Mouse (Mus musculus): ENCODE data around the gene Adamts2. TPM values are rescaled to one million over a fixed set of nuclear protein-coding genes. Genes with fewer than 3 reads are reported as not detected.
A peak's percentile ranks its signal among the peaks of the same experiment; 100 is the strongest.

The Adamts2 gene
- polyA plus RNA-seq, 1 experiment from 2014 or later: 7.5 TPM

DNA sequence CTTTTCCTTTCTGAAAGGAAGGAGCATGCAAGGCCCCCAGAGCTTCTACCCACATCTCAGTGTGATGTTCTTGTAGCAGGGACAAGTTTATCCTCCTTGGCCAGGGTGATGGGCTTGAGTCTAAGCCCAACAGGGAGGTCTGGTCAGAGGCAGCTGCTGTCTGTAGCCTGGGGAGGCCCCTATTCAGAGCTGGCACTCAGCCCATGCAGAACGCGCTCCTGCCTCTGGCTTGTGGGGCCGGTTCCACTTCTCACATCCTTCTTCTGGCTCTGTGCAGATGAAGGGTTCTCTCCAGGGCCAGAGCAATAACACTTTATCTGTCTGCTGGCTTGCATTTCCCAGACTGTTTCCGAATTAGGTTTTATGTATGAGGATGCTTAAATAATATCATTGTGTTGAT lies 44.3 kb downstream of the Adamts2 start:
- H3K9me3 ChIP-seq (replicated peaks): peaks cover 7% of the 10 kb centered on the region
- no peaks in the 10 kb centered on the region for H3K4me1 ChIP-seq (replicated peaks)
- ATAC-seq (ENCODE audit: insufficient number of reproducible peaks, low FRiP score): no peak
- H3K27ac ChIP-seq (ENCODE audit: poor library complexity, severe bottlenecking): no peak overlapping the region
- no peaks in the 10 kb centered on the region for H3K36me3 ChIP-seq
- H3K4me2 ChIP-seq: no peak overlapping the region
- no peak overlapping the region for H3K4me3 ChIP-seq
- H3K9ac ChIP-seq: no peak overlapping the region
- WGBS: 56% methylated on average over 4 of the region's 4 CpGs
- no peaks in the 10 kb centered on the region for H3K27me3 ChIP-seq (replicated peaks)

DNA sequence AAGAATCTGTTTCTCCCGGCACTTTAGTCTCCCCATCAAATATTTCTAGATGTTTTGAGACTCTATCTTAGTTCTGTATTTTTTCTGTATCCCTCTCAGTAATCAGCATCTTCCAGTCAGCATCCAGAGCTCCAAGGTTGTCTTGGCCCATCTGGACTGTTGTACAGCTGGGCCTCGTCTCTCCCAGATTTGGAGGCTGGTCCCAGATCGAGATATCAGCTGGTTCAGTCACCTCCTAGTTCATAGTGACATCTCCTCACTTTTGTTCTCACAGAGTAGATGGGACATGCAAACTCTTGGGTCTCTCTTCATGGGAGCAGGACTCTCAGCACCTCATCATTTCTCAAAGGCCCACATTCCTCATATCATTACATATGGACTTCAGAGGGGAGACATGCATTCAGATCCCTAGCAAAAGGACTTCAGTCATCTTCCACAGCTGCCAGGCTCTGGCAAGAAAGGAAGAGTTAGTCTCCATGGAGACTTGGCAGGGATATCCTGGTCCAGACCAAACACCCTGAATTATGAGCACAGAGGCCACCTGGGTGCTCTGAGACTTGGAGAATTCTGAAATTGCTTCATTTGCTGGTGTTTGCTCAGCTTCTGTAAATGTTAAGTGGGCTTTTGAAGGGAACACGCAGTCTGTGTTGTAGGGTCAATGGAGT lies 46.4 kb downstream of the Adamts2 start:
- WGBS: 79% methylated on average over 4 of the region's 4 CpGs
- Histone ChIP-seq H3K9ac (no peak overlapping the region), H3K27me3 (replicated peaks) (no peaks in the 10 kb centered on the region), H3K36me3 (no peaks in the 10 kb centered on the region), H3K4me3 (no peak overlapping the region), H3K4me1 (replicated peaks) (no peaks in the 10 kb centered on the region), H3K9me3 (replicated peaks) (peaks cover 7% of the 10 kb centered on the region), H3K27ac (ENCODE audit: poor library complexity, severe bottlenecking) (no peak overlapping the region), H3K4me2 (no peak overlapping the region)
- no peak for ATAC-seq (ENCODE audit: insufficient number of reproducible peaks, low FRiP score)

DNA sequence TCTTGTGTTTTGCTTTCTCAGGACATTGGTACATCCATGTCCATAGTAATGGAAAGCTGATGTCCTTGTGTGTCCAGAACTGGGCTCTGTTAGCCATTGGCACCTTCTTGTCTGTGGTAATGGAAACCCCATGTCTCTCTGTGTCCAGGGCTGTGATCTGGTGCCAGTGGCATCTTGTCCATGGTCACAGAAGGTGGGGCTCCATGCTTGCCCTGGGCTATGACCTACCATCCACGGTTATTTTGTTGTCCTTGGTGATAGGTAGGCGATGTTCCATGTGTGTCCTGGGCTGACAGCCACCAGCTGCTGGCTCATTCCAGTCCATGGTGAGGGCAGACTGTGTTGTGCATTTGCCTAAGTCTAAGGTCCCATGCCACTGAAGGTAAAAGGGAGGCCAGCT lies 48.2 kb downstream of the Adamts2 start:
- no peak overlapping the region for H3K27ac ChIP-seq (ENCODE audit: poor library complexity, severe bottlenecking)
- no peak for ATAC-seq (ENCODE audit: insufficient number of reproducible peaks, low FRiP score)
- no peaks in the 10 kb centered on the region for H3K36me3 ChIP-seq
- no peaks in the 10 kb centered on the region for H3K27me3 ChIP-seq (replicated peaks)
- H3K9me3 ChIP-seq (replicated peaks): peaks cover 7% of the 10 kb centered on the region
- peaks cover 15% of the 10 kb centered on the region for H3K4me1 ChIP-seq (replicated peaks)
- H3K4me2 ChIP-seq: no peak overlapping the region
- WGBS: 69% methylated on average over 2 of the region's 2 CpGs
- H3K4me3 ChIP-seq: no peak overlapping the region
- H3K9ac ChIP-seq: no peak overlapping the region

DNA sequence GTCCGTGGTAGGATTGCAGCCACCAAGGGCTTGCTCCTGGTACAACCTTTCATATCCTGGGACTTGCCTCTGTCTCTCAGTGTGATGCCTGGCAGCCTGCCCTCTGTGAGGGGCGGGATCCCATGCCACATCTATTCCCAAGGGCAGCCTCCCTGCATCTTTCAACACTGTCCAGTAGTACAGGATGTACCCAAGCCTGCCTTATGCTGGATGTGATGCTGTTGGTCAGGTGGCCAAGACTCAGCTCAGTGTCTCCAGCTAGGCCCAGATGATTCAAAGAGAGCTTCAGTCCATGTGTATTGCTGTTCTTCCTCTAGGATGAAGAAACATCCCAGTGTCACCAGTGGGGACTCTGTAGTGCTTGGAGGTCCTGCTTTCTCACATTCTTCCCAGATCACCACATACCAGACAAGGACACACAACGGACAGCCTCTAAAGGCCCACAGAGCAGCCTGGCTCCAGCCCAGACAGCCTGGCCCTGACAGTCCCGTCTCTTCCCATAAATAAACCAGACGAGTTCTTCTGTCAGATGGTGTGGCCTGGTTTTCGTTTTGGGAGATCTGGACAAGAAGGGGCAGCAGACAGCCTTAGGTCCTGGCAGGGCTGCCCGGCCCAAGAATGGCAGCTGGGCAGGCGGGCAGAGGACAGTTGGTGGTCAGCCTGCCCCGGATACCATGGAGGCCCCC lies 52.0 kb downstream of the Adamts2 start:
- Histone ChIP-seq H3K4me3 (no peak overlapping the region), H3K36me3 (no peaks in the 10 kb centered on the region), H3K9ac (no peak overlapping the region), H3K4me1 (replicated peaks) (peaks cover 25% of the 10 kb centered on the region), H3K9me3 (replicated peaks) (no peaks in the 10 kb centered on the region), H3K4me2 (0 out of 2 replicates have a peak overlapping the region, but pooled peaks have one; percentile 10), H3K27ac (ENCODE audit: poor library complexity, severe bottlenecking) (peak overlapping the region; percentile 63), H3K27me3 (replicated peaks) (no peaks in the 10 kb centered on the region)
- 39% methylated on average over 9 of the region's 9 CpGs for WGBS
- no peak for ATAC-seq (ENCODE audit: insufficient number of reproducible peaks, low FRiP score)

DNA sequence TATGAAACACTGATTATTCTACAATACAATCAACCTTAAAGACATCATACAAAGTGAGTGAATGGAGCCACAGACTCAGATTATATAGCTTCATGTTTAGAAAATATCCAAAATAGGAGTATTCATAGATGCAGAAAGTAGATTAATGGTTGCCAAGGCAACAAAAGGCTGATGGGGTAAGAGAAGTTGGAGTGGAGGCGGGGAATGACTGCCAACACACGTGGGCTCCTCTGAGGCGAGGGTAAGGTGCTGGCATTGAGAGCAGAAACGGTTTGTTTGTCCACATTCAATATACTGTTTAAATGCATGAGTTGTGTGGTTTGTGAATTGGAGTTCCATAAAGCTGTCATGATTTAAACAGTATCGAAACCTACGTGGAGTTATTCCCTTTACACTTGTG lies 56.9 kb downstream of the Adamts2 start:
- H3K36me3 ChIP-seq: no peaks in the 10 kb centered on the region
- H3K4me2 ChIP-seq: no peak overlapping the region
- no peak overlapping the region for H3K9ac ChIP-seq
- no peaks in the 10 kb centered on the region for H3K9me3 ChIP-seq (replicated peaks)
- 85% methylated on average over 6 of the region's 6 CpGs for WGBS
- peaks cover 21% of the 10 kb centered on the region for H3K4me1 ChIP-seq (replicated peaks)
- no peaks in the 10 kb centered on the region for H3K27me3 ChIP-seq (replicated peaks)
- no peak for ATAC-seq (ENCODE audit: insufficient number of reproducible peaks, low FRiP score)
- no peak overlapping the region for H3K27ac ChIP-seq (ENCODE audit: poor library complexity, severe bottlenecking)
- H3K4me3 ChIP-seq: no peak overlapping the region

DNA sequence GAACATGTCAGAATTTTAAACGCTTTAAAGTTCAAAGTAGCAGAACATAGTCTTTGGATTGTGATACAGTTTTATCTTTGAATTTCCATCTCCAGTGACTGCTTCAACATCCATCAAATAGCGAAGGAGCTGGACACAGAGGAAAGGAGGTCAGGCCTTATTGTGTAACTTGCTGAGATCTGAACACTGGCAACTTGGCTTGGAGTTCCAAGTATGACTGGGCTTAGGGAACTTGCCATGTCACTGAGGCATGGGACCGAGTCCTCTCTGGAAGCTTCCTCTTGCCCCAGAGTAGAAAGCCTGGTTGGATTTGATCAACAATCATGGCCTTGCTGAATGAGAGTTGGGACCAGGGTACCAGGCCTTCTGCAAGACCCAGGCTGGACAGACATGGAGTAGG lies 60.3 kb downstream of the Adamts2 start:
- Histone ChIP-seq H3K4me1 (replicated peaks) (no peaks in the 10 kb centered on the region), H3K4me2 (no peak overlapping the region), H3K9ac (no peak overlapping the region), H3K27me3 (replicated peaks) (no peaks in the 10 kb centered on the region), H3K9me3 (replicated peaks) (no peaks in the 10 kb centered on the region), H3K4me3 (no peak overlapping the region), H3K36me3 (no peaks in the 10 kb centered on the region), H3K27ac (ENCODE audit: poor library complexity, severe bottlenecking) (no peak overlapping the region)
- WGBS: 79% methylated on average over 3 of the region's 3 CpGs
- ATAC-seq (ENCODE audit: insufficient number of reproducible peaks, low FRiP score): no peak

DNA sequence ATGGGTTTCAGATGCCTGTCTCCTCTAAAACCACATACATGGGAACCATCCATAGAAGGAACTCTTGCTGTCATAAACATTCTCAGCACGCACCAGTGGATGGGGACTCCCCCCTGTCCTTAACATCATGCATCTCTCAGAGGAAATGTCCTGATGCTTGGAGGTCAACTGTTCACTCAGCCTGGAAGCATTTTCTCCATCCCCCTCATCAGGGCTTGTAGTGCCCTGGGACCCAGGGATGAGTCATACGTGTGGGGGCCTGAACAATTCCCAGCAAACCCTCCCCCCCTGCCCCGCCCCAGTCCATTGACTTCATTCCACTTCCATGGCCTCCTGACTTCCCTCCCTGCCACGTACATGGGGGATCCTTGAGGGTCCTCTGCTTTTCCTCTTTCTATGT lies 62.9 kb downstream of the Adamts2 start:
- Histone ChIP-seq H3K27ac (ENCODE audit: poor library complexity, severe bottlenecking) (no peak overlapping the region), H3K36me3 (no peaks in the 10 kb centered on the region), H3K27me3 (replicated peaks) (no peaks in the 10 kb centered on the region), H3K4me2 (no peak overlapping the region), H3K4me1 (replicated peaks) (peaks cover 12% of the 10 kb centered on the region), H3K9me3 (replicated peaks) (no peaks in the 10 kb centered on the region), H3K9ac (no peak overlapping the region), H3K4me3 (no peak overlapping the region)
- no peak for ATAC-seq (ENCODE audit: insufficient number of reproducible peaks, low FRiP score)
- 74% methylated on average over 4 of the region's 4 CpGs for WGBS

DNA sequence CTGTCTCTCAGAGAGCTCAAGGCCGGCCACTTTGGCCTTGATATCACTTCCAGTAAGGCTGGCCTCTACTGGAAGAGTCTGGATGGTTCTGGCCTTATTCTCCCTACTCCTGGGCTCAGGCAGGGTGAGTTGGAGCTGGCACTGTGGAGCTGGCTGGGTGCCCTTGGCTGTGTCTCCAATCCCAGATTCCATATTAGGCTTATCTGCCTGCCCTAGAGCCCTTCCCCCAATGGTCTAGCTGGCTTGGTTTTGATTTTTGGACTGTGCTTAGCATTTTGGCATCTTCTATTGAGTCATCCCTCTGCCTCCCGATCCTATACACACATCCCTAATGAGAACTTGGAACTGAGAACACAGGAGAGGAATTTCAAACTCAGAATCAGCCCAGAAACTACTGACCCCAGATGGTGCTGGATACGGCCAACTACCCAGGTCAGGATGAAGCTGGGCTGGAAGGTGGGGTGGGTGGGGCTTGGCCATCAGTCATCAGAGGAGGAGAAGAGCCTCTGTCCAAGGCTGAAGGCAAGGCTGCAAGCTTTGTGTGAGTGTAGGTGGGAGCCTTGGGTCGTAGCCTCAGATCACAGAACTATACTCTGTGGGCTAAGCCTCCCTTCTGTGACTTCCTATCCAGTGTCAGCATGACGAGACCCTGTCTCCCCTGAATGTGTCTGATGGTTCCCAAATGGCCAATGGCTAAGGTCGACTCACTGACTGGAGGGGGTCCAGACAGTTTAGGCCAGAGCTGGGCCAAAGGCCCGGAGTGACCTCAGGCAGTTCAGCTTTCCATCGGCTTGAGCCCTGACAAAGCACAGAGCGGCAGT lies 67.9 kb downstream of the Adamts2 start:
- peak overlapping the region; percentile 31; the same call in 1 of the 2 replicates for H3K27ac ChIP-seq (ENCODE audit: poor library complexity, severe bottlenecking)
- H3K4me2 ChIP-seq: no peak overlapping the region
- peaks cover 36% of the 10 kb centered on the region for H3K4me1 ChIP-seq (replicated peaks)
- 71% methylated on average over 9 of the region's 9 CpGs for WGBS
- H3K4me3 ChIP-seq: no peak overlapping the region
- no peaks in the 10 kb centered on the region for H3K36me3 ChIP-seq
- peak; percentile 23; the same call in 1 of the 2 replicates for ATAC-seq (ENCODE audit: insufficient number of reproducible peaks, low FRiP score)
- H3K9me3 ChIP-seq (replicated peaks): no peaks in the 10 kb centered on the region
- no peaks in the 10 kb centered on the region for H3K27me3 ChIP-seq (replicated peaks)
- no peak overlapping the region; the same call in 1 of the 2 replicates for H3K9ac ChIP-seq

DNA sequence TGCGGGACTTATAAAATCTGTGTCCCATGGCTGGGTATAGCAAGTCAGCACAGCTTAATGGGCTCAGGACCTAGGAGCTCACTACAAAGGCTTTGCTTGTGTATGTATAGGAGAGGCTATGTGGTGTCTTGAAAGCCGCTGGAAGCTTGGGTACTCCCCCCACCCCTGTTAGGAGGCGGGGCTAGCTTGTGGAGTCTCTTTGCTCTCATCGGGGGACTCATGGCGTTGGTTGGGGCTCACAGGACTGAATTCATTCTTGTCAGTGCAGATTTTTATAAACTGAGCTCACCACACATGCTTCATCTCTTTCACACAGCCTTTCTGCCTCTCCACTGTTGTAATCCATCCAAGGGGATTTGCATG lies 68.5 kb downstream of the Adamts2 start:
- H3K9me3 ChIP-seq (replicated peaks): no peaks in the 10 kb centered on the region
- no peak overlapping the region for H3K9ac ChIP-seq
- H3K27me3 ChIP-seq (replicated peaks): no peaks in the 10 kb centered on the region
- no peak overlapping the region for H3K4me2 ChIP-seq
- no peak overlapping the region for H3K4me3 ChIP-seq
- 77% methylated on average over 5 of the region's 5 CpGs for WGBS
- no peaks in the 10 kb centered on the region for H3K36me3 ChIP-seq
- H3K27ac ChIP-seq (ENCODE audit: poor library complexity, severe bottlenecking): no peak overlapping the region
- no peak for ATAC-seq (ENCODE audit: insufficient number of reproducible peaks, low FRiP score)
- H3K4me1 ChIP-seq (replicated peaks): peaks cover 36% of the 10 kb centered on the region

DNA sequence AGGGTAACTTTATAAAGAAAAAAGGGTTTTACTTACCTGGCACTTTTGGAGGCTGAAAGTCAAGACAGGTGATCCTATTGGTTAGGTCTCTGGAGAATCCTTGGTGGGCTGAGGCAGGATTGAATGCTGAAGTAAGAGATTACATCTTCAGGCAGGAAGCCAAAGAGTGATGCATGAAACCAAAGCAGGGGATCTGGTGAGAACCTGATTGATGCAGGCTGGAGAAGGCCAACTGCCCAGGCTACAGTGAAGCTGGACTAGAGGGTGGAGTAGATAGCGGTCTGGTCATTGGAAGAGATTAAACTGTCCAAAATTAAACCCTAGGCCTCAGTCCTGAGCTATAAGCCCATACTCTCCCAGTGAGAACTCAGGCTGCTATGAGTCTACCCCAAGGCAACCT lies 69.0 kb downstream of the Adamts2 start:
- H3K27ac ChIP-seq (ENCODE audit: poor library complexity, severe bottlenecking): no peak overlapping the region
- no peak overlapping the region for H3K4me2 ChIP-seq
- no peaks in the 10 kb centered on the region for H3K36me3 ChIP-seq
- H3K9ac ChIP-seq: no peak overlapping the region
- no peaks in the 10 kb centered on the region for H3K27me3 ChIP-seq (replicated peaks)
- H3K9me3 ChIP-seq (replicated peaks): no peaks in the 10 kb centered on the region
- 82% methylated on average over 1 of the region's 1 CpGs for WGBS
- H3K4me1 ChIP-seq (replicated peaks): peaks cover 36% of the 10 kb centered on the region
- ATAC-seq (ENCODE audit: insufficient number of reproducible peaks, low FRiP score): no peak
- H3K4me3 ChIP-seq: no peak overlapping the region

DNA sequence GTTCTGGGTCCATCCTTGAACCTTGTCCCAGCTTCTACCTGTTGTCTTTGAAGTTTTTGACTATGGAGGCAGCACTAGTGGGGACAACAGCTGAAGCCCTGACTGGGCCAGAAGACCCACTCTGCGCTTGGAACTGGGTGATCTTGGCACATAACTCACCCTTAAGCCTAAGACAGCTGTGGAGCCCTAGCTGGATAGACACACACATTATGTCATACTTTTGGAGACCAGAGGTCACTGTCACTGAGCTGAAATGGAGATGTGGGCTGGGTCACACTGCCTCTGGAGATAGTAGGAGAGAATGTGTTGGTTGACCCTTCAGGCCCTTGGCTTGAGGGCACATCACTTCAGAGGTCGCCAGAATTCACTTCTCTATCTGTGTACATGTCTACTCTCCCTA lies 69.5 kb downstream of the Adamts2 start:
- Histone ChIP-seq H3K9ac (no peak overlapping the region), H3K9me3 (replicated peaks) (no peaks in the 10 kb centered on the region), H3K27ac (ENCODE audit: poor library complexity, severe bottlenecking) (no peak overlapping the region), H3K27me3 (replicated peaks) (no peaks in the 10 kb centered on the region), H3K4me2 (no peak overlapping the region), H3K4me3 (no peak overlapping the region), H3K4me1 (replicated peaks) (peaks cover 36% of the 10 kb centered on the region), H3K36me3 (no peaks in the 10 kb centered on the region)
- no peak for ATAC-seq (ENCODE audit: insufficient number of reproducible peaks, low FRiP score)
- WGBS: 58% methylated on average over 2 of the region's 2 CpGs

Measured in heart, embryonic 12.5 days (tissue).